Mouse (Mus musculus) liver, embryonic 16.5 days (tissue): ENCODE data around the gene Loxl1. TPM values are rescaled to one million over a fixed set of nuclear protein-coding genes. Genes with fewer than 3 reads are reported as not detected.
"Not testable (repeated sequence)": the region's sequence is repeated elsewhere in the genome, so short reads cannot be mapped to it uniquely, and the experiment has no call there.

Source experiments
- ATAC-seq: fragments of 200-750 bp; cut with Nextera tagmentation; 2 replicates; pipeline ENCODE4 v1.8.0; 2017; ENCODE audit warnings: low read depth, mild to moderate bottlenecking, moderate number of reproducible peaks, moderate library complexity
- H3K27ac ChIP-seq: fragments of 300-500 bp; sonication (generic); 2 replicates; pipeline ENCODE4 v1.5.1; 2014; ENCODE audit warnings: mild to moderate bottlenecking, low read length
- H3K27me3 ChIP-seq: fragments of 300-500 bp; sonication (generic); 2 replicates; pipeline ENCODE4 v1.6.1; 2014; ENCODE audit warnings: low read depth, low read length, mixed read lengths; ENCODE audit not compliant: control insufficient read depth, insufficient read depth
- H3K36me3 ChIP-seq: fragments of 300-500 bp; sonication (generic); 2 replicates; pipeline ENCODE4 v1.6.1; 2014; ENCODE audit warnings: mild to moderate bottlenecking; ENCODE audit not compliant: control insufficient read depth, insufficient read depth
- H3K4me1 ChIP-seq: fragments of 300-500 bp; sonication (generic); 2 replicates; pipeline ENCODE4 v1.6.1; 2014; ENCODE audit warnings: low read depth, low read length, mixed read lengths; ENCODE audit not compliant: control insufficient read depth
- H3K4me2 ChIP-seq: fragments of 300-500 bp; sonication (generic); 2 replicates; pipeline ENCODE4 v1.6.1; 2014; ENCODE audit warnings: low read depth, low read length, mixed read lengths
- H3K4me3 ChIP-seq: fragments of 300-500 bp; sonication (generic); 2 replicates; pipeline ENCODE4 v1.5.1; 2014; ENCODE audit warnings: low read depth, mild to moderate bottlenecking, low read length
- H3K9ac ChIP-seq: fragments of 300-500 bp; sonication (generic); 2 replicates; pipeline ENCODE4 v1.6.1; 2014; ENCODE audit warnings: low read depth, low read length
- H3K9me3 ChIP-seq: fragments of 300-500 bp; sonication (generic); replicated peaks from 2 replicates; pipeline ENCODE4 v1.6.1; 2016; ENCODE audit warnings: low read length; ENCODE audit not compliant: control insufficient read depth
- WGBS: fragments of 180-500 bp; shearing (Covaris S2); extraction: QIAGEN DNeasy Blood & Tissue Kit; methylation state at CpG from one replicate; pipeline ENCODE4 v1.1.7; 2014; ENCODE audit not compliant: insufficient replicate concordance; 5-methylcytosine and 5-hydroxymethylcytosine counted together
- polyA plus RNA-seq: library from polyadenylated mRNA; unstranded; fragments of >200 nt; fragmentation: Nextera tagmentation; extraction: Ambion mirVana; gene quantifications from 2 replicates; pipeline ENCODE4 v1.2.1, GENCODE M21; 2015

Loxl1 gene
- polyA plus RNA-seq, 1 experiment from 2014 or later: 2.2 TPM

DNA sequence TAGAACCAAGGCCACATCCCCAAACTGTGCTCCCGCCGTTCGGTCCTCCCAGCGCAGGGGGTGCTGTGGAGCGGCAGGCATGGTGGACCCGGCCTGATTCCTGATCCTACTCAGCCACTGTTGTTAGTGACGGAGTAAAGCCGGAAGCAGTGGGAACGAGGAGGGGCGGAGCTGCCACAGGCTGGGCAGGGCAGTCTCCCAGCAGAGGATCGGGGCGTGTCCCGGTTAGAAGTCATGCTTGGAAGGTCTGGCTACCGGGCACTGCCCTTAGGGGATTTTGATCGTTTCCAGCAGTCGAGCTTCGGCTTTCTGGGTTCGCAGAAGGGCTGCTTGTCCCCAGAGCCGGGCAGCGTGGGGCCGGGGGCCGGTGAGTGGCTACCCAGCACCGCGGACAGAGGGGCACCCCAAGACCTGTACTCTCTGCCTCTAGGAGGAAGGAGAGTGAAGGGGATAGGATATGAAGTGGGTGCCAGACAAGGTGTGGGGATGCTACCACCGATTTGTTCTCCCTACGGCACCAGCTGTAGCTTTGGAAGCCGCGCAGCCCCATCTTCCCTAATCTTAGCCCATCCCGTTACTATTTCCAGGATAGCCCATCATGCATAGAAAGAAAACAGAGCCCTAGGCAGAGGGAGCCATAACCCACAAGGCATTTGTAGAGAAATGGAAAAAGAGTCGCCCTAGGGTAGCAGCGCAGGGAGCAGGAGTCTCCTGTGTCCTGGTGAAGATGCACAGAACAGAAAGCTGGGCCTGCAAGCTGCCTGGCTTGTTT, 59.8 kb downstream of the Loxl1 start, which contains the start of gene Stoml1:
Gene Stoml1, plus strand, starts transcription at position 132 of the 772 bp plus-strand sequence.
- Histone ChIP-seq H3K4me2 (peak within 1 kb of the TSS; percentile 96), H3K4me1 (peaks cover 42% of the 10 kb centered on the region), H3K9ac (peak within 1 kb of the TSS; percentile 76), H3K36me3 (no peaks in the 10 kb centered on the region), H3K4me3 (peak within 1 kb of the TSS; percentile 75), H3K27ac (peak within 1 kb of the TSS; percentile 84), H3K27me3 (no peaks in the 10 kb centered on the region), H3K9me3 (no peaks in the 10 kb centered on the region)
- peak; percentile 95 for ATAC-seq
- 1% methylated on average over 31 of the region's 31 CpGs for WGBS

DNA sequence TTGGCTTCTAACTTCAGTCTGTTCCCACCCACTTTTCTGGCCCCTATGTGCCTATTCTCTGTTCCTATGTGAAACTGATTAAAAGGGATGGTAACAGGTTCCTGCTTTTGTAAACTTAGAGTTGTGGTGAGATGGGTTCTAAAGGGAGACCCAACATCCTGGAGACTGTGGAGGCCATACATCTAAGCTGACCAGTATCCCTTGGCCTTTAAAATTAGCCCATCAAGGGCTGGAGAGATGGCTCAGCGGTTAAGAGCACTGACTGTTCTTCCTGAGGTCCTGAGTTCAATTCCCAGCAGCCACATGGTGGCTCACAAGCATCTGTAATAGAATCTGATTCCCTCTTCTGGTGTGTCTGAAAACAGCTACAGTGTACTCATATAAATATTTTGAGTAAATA, 62.3 kb downstream of the Loxl1 start:
- Histone ChIP-seq H3K27ac (peak overlapping the region; percentile 93), H3K4me1 (peaks cover 52% of the 10 kb centered on the region)
- not testable (repeated sequence) for H3K4me3 ChIP-seq, H3K36me3 ChIP-seq, H3K9me3 ChIP-seq, H3K9ac ChIP-seq, ATAC-seq, H3K4me2 ChIP-seq, H3K27me3 ChIP-seq
- WGBS: 85% methylated on average over 1 of the region's 1 CpGs

DNA sequence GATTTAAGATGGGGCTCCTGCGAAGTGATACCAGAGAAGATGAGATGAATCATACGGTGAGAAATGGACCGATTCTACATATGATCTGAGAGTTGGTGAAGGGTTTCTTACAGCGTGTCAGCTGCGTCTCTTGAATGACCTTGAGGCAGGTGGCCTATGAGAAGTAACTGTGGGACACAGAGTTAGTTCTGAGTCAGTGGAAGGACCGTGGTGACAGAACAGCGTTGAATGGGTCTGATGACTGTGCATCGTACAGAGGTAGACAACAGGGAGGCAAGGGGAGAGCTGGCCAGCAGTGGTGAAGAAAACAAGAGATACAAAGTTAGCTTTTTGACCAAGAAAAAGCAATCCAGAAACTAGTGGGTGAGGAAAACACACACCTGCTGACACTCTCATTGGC, 62.7 kb downstream of the Loxl1 start:
- no peak for ATAC-seq
- H3K4me1 ChIP-seq: peaks cover 49% of the 10 kb centered on the region
- H3K27me3 ChIP-seq: no peaks in the 10 kb centered on the region
- H3K4me2 ChIP-seq: peak overlapping the region; percentile 81
- 78% methylated on average over 8 of the region's 8 CpGs for WGBS
- H3K27ac ChIP-seq: peak overlapping the region; percentile 93
- peak overlapping the region; percentile 75; the same call in 1 of the 2 replicates for H3K4me3 ChIP-seq
- no peaks in the 10 kb centered on the region for H3K36me3 ChIP-seq
- H3K9me3 ChIP-seq: no peaks in the 10 kb centered on the region
- H3K9ac ChIP-seq: peak overlapping the region; percentile 79; the same call in 1 of the 2 replicates

DNA sequence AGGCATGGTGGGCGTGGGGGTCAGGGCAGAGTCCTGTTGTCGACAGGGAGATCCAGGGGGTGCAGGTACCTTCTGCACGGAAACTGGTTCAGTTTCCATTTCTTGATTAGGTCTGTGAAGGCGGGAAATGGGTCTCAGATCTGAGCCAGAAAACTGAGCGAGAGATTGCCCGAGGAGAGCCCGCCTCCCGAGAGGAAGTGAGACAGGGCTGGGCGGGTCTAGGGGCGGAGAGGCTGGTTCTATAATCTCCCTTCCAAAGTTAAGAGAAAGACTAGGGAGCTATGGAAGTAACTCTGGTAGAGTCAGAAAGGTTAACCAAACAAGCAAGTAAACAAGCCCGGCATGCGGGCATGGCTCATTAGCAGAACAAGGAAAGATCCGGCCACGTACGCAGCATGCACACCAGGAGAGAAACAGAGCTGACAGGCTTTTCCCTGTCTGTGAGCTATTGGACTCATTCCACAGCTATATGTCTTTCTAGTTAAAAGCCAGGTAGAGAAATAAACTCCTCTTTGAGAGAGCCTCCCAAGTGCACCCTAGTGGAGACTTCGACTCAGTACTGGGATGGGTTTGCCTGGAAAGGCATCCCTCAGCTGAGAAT, 63.3 kb downstream of the Loxl1 start, which contains the start of gene Pml:
Gene Pml, minus strand, starts transcription at position 195 of the 601 bp plus-strand sequence.
- peak within 1 kb of the TSS; percentile 75 for H3K4me3 ChIP-seq
- WGBS: 1% methylated on average over 16 of the region's 16 CpGs
- peaks cover 3% of the 10 kb centered on the region; the same call in 1 of the 2 replicates for H3K36me3 ChIP-seq
- H3K9me3 ChIP-seq: no peaks in the 10 kb centered on the region
- peak within 1 kb of the TSS; percentile 79 for H3K9ac ChIP-seq
- H3K27ac ChIP-seq: peak within 1 kb of the TSS; percentile 93
- peak within 1 kb of the TSS; percentile 81 for H3K4me2 ChIP-seq
- H3K4me1 ChIP-seq: peaks cover 54% of the 10 kb centered on the region
- no peaks in the 10 kb centered on the region for H3K27me3 ChIP-seq
- peak; percentile 61 for ATAC-seq

DNA sequence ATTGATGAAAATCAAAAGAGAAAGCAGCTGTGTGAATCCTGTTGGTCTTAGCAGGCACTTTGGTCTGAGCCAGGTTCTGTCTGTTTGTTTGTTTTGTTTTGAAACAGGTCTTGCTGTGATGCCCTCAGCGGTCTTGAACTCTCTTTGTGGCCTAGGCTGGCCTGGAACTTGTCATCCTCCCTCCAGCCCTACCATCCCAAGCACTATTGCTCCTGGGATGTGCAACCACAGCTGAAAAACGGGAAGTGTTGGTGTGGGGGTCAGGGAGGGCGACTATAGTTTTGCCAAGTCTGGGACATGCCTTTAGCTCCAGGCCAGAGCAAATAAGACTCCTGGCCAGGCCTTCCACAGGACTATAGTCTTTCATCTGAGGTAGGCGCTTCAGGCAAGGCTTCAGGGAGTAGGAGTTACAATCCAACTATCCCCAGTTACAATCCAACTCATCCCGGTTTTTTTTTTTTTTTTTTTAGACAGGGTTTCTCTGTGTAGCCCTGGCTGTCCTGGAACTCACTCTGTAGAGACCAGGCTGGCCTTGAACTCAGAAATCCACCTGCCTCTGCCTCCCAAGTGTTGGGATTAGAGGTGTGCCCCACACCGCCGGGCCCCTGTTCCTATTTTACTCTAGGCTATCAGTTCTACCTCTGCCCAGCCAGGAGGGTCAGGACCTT, 64.1 kb downstream of the Loxl1 start:
- H3K27ac ChIP-seq: peak overlapping the region; percentile 93
- no peaks in the 10 kb centered on the region for H3K27me3 ChIP-seq
- ATAC-seq: no peak
- H3K9me3 ChIP-seq: no peaks in the 10 kb centered on the region
- peak overlapping the region; percentile 75 for H3K4me3 ChIP-seq
- H3K4me1 ChIP-seq: peaks cover 59% of the 10 kb centered on the region
- H3K4me2 ChIP-seq: peak overlapping the region; percentile 81
- H3K36me3 ChIP-seq: peaks cover 3% of the 10 kb centered on the region; the same call in 1 of the 2 replicates
- WGBS: 4% methylated on average over 7 of the region's 7 CpGs
- H3K9ac ChIP-seq: peak overlapping the region; percentile 79

DNA sequence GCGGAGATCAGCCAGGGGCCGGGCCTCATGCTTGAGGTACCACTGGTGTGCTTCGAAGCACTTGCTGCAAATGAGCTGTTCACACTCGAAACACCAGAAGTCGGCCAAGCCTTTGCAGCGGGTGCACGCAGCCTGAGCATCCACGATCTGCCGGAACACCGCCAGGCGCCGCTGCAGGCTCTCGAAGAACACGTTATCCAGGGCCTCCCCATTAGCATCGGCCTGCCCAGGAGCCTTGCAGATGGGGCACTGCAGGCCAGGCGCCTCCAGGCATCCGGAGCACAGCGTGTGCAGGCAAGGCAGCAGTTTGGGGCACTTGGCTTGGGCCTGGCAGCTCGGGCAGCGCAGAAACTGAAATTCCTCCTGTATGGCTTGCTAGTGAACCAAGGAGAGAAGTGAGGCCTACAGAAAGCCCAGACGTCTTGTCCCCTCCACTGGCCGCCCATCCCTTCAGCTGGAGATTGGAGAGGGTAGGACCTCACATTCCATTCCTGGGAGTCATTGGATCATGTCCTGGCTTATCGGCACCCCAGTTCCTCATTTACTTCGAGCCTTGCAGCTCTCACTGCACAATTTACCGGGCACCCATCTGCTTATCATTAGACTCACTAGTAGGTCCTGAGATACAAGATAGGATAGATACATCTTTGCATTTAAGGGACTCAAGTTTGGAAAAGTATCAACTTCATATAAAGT, 65.8 kb downstream of the Loxl1 start:
- H3K4me3 ChIP-seq: peak overlapping the region; percentile 75
- no peaks in the 10 kb centered on the region for H3K9me3 ChIP-seq
- H3K4me2 ChIP-seq: peak overlapping the region; percentile 81
- 9% methylated on average over 25 of the region's 25 CpGs for WGBS
- peaks cover 63% of the 10 kb centered on the region for H3K4me1 ChIP-seq
- peaks cover 4% of the 10 kb centered on the region; the same call in 1 of the 2 replicates for H3K36me3 ChIP-seq
- peak; percentile 80 for ATAC-seq
- H3K27me3 ChIP-seq: no peaks in the 10 kb centered on the region
- H3K27ac ChIP-seq: peak overlapping the region; percentile 93
- H3K9ac ChIP-seq: peak overlapping the region; percentile 66

DNA sequence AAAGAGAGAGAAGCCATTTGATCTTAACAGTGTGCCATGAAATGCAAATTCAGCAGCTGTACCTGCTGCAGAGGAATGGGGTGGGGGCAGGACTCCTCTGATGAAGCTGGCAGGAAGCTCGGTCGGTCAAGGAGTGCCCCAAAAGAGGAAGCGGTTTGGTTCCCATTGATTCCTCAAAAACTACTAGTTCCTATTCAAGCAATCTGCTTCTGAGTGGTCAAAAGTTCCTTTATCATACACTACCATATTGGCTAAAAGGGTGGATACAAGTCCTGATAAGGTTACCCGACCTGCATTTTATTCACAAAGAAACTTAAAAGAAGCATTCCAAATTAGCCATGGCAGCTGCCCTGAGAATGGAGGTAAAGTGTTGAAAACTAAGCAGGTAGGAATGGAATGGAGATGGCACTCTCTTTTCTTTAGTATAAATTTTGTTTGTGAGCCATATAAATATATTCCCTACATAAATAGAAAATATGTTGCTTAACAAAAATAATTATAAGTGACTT, 66.8 kb downstream of the Loxl1 start:
- Histone ChIP-seq H3K4me1 (peaks cover 73% of the 10 kb centered on the region), H3K4me2 (peak overlapping the region; percentile 81), H3K4me3 (peak overlapping the region; percentile 75), H3K27me3 (no peaks in the 10 kb centered on the region), H3K9ac (peak overlapping the region; percentile 66), H3K36me3 (peaks cover 8% of the 10 kb centered on the region; the same call in 1 of the 2 replicates), H3K9me3 (no peaks in the 10 kb centered on the region), H3K27ac (peak overlapping the region; percentile 93)
- WGBS: 19% methylated on average over 4 of the region's 4 CpGs
- ATAC-seq: peak; percentile 58

DNA sequence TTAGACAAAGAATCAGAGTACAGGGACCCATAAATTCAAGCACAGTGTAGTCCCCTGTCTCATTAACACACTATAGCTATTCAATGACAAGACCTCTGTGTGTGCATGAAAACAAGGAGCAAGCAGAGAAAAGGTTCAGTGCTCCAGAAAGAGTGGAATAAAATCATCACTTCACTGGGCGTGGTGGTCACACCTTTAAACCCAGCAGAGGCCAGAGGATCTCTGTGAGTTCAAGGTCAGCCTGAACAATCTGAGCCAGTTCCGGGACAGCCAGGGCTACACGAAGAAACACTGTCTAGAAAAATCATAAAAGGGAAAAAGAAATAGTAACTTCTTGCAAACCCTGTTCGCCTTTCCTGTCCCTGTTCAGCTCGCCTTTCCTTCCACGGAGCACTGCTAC, 69.3 kb downstream of the Loxl1 start:
- H3K4me1 ChIP-seq: peaks cover 61% of the 10 kb centered on the region
- H3K27me3 ChIP-seq: no peaks in the 10 kb centered on the region
- no peak for ATAC-seq
- H3K36me3 ChIP-seq: peaks cover 12% of the 10 kb centered on the region; the same call in 1 of the 2 replicates
- H3K9ac ChIP-seq: no peak overlapping the region
- H3K9me3 ChIP-seq: no peaks in the 10 kb centered on the region
- no peak overlapping the region for H3K4me2 ChIP-seq
- no peak overlapping the region for H3K27ac ChIP-seq
- no peak overlapping the region for H3K4me3 ChIP-seq
- 75% methylated on average over 6 of the region's 6 CpGs for WGBS
